Mouse (Mus musculus): ENCODE data around the gene Pard3b.

GRCm38 (mm10) chr1:62076171-62076570 is 437.5 kb downstream of the Pard3b start:
- TF ChIP-seq CTCF (IDR thresholded peaks at IDR 0.05; ENCODE audit: low read depth) (no peak), EP300 (optimal IDR thresholded peaks at IDR 0.05) (no peak)
